Mouse (Mus musculus): ENCODE results near the gene Cd55. TPM values are rescaled to one million over a fixed set of nuclear protein-coding genes. Genes with fewer than 3 reads are reported as not detected.

The Cd55 gene
- total and polyA plus RNA-seq, 2 experiments from 2014 or later = 12.3 to 21.3 TPM

GRCm38 (mm10) chr1:130499962-130500361 lies 37.4 kb upstream of the Cd55 start:
- no peak overlapping the region for H3K4me2 ChIP-seq (ENCODE audit: low read depth, low read length, poor library complexity, severe bottlenecking)
- H3K4me1 ChIP-seq (ENCODE audit: insufficient read depth, low read length) = no peaks in the 10 kb centered on the region
- no peak overlapping the region for H3K4me3 ChIP-seq (ENCODE audit: low read depth, low read length)
- TF ChIP-seq CTCF (IDR thresholded peaks at IDR 0.05) = no peak
- ATAC-seq (ENCODE audit: low FRiP score) (no peak), DNase-seq (ENCODE audit: low spot score) (no peak)
- 72% methylated on average over 2 of the region's 2 CpGs for WGBS
- H3K27me3 ChIP-seq (ENCODE audit: insufficient read depth, low read length) = no peaks in the 10 kb centered on the region
- no peak overlapping the region for H3K9ac ChIP-seq (replicated peaks; ENCODE audit: low read length, poor library complexity, severe bottlenecking)
- no peaks in the 10 kb centered on the region for H3K36me3 ChIP-seq (ENCODE audit: insufficient read depth, low read length)
- no peaks in the 10 kb centered on the region for H3K9me3 ChIP-seq (ENCODE audit: low read length)
- no peak overlapping the region for H3K27ac ChIP-seq (ENCODE audit: low read depth, low read length)

- no peak for DNase-seq (ENCODE audit: low spot score)
- Histone ChIP-seq H3K9ac (replicated peaks; ENCODE audit: low read length, poor library complexity, severe bottlenecking) (no peak overlapping the region), H3K27me3 (ENCODE audit: insufficient read depth, low read length) (no peaks in the 10 kb centered on the region), H3K4me2 (ENCODE audit: low read depth, low read length, poor library complexity, severe bottlenecking) (no peak overlapping the region), H3K4me1 (ENCODE audit: insufficient read depth, low read length) (no peaks in the 10 kb centered on the region), H3K27ac (ENCODE audit: low read depth, low read length) (no peak overlapping the region), H3K9me3 (ENCODE audit: low read length) (no peaks in the 10 kb centered on the region), H3K36me3 (ENCODE audit: insufficient read depth, low read length) (no peaks in the 10 kb centered on the region), H3K4me3 (ENCODE audit: low read depth, low read length) (no peak overlapping the region)
- TF ChIP-seq CTCF (IDR thresholded peaks at IDR 0.05) = no peak
- ATAC-seq (ENCODE audit: low FRiP score) = no peak
Observed at GRCm38 (mm10) chr1:130498331-130498730, 35.8 kb upstream of the Cd55 start.

DNA sequence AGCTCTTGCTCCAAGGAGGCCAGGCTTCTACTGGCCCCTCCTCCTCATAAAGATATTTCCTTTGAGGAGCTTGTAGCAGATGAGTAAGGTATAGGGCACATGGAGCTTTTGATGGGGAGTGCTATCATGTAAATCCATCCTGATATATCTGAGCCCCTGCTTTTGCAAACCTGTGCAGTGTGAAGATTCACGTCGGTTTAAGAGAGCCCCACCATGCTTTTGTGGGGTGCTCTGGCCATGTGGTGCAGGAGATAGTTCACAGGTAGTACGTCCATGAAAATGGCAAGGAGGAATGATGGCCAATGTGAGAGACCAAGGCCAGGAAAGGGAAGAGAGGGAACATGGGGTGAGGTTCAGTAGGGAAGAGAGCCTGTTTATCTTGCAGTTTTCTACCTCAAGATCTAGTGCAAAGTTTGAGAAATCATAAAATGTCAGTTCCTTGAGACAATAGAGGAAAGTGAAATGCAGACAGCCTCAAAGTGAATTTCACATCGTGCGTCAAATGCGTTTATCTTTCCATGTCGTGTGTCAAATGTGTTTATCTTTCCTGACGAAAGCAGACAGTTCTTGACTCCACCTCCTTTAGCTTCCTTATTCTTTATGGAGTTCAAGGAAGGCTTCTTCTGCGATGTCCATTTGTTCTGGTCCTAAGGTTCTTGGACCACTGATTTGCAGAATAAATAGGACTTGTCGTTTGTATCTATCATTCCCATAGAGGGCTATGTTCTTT lies 24.4 kb upstream of the Cd55 start:
- Histone ChIP-seq H3K27ac (ENCODE audit: low read depth, low read length) (no peak overlapping the region), H3K4me2 (ENCODE audit: low read depth, low read length, poor library complexity, severe bottlenecking) (no peak overlapping the region), H3K4me3 (ENCODE audit: low read depth, low read length) (no peak overlapping the region), H3K36me3 (ENCODE audit: insufficient read depth, low read length) (no peaks in the 10 kb centered on the region), H3K9ac (replicated peaks; ENCODE audit: low read length, poor library complexity, severe bottlenecking) (no peak overlapping the region), H3K4me1 (ENCODE audit: insufficient read depth, low read length) (no peaks in the 10 kb centered on the region), H3K27me3 (ENCODE audit: insufficient read depth, low read length) (no peaks in the 10 kb centered on the region), H3K9me3 (ENCODE audit: low read length) (peaks cover 3% of the 10 kb centered on the region; the same call in 1 of the 2 replicates)
- WGBS = 83% methylated on average over 10 of the region's 10 CpGs
- no peak for TF ChIP-seq CTCF (IDR thresholded peaks at IDR 0.05)
- DNase-seq (ENCODE audit: low spot score) (no peak), ATAC-seq (ENCODE audit: low FRiP score) (no peak)

DNA sequence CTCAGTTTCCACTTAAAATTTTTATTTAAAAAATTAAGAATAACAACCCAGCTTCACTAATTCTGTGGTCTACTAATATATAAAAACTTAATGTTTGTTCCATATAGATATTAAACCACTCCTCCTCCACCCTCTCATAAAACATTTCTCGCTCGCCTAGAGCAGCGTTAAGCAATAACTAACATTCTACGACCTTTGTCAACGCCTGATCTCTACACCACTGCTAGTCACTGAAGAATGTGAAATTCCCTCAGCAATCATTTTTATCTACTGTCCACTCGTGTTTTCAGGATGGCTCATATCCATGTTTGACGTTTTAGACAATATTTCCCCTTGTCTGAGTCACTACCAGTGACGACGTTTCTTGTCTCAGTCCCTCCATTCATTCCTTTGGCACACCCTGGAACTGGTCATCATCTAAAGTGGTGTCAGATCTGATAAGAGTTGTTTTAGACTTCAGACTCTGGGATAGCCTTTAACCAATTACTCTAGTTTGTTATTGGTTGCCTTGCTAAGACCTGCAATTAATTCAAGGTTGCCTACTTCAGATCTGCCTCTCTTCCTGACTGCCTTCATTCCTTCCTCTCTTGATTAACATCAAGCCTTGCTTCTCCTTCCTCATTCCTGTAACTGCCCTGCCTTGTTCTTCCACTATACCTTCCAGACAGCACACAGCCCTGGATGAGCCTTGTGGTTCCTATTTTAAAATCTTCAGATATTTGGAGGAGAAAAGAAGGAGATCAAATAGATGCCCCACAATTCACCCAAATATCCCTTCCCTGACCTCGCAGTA lies 23.5 kb upstream of the Cd55 start:
- H3K4me2 ChIP-seq (ENCODE audit: low read depth, low read length, poor library complexity, severe bottlenecking) = no peak overlapping the region
- no peak for ATAC-seq (ENCODE audit: low FRiP score)
- H3K9ac ChIP-seq (replicated peaks; ENCODE audit: low read length, poor library complexity, severe bottlenecking) = no peak overlapping the region
- H3K4me1 ChIP-seq (ENCODE audit: insufficient read depth, low read length) = no peaks in the 10 kb centered on the region
- no peaks in the 10 kb centered on the region for H3K27me3 ChIP-seq (ENCODE audit: insufficient read depth, low read length)
- no peak for TF ChIP-seq CTCF (IDR thresholded peaks at IDR 0.05)
- no peak for DNase-seq (ENCODE audit: low spot score)
- no peaks in the 10 kb centered on the region for H3K36me3 ChIP-seq (ENCODE audit: insufficient read depth, low read length)
- H3K27ac ChIP-seq (ENCODE audit: low read depth, low read length) = no peak overlapping the region
- H3K9me3 ChIP-seq (ENCODE audit: low read length) = peaks cover 3% of the 10 kb centered on the region; the same call in 1 of the 2 replicates
- 91% methylated on average over 10 of the region's 10 CpGs for WGBS
- H3K4me3 ChIP-seq (ENCODE audit: low read depth, low read length) = no peak overlapping the region

- H3K27me3 ChIP-seq (ENCODE audit: insufficient read depth, low read length) = no peaks in the 10 kb centered on the region
- H3K9ac ChIP-seq (replicated peaks; ENCODE audit: low read length, poor library complexity, severe bottlenecking) = no peak overlapping the region
- no peak overlapping the region for H3K4me3 ChIP-seq (ENCODE audit: low read depth, low read length)
- peaks cover 3% of the 10 kb centered on the region; the same call in 1 of the 2 replicates for H3K9me3 ChIP-seq (ENCODE audit: low read length)
- WGBS = 76% methylated on average over 2 of the region's 2 CpGs
- ATAC-seq (ENCODE audit: low FRiP score) (no peak), DNase-seq (ENCODE audit: low spot score) (no peak)
- H3K36me3 ChIP-seq (ENCODE audit: insufficient read depth, low read length) = no peaks in the 10 kb centered on the region
- no peaks in the 10 kb centered on the region for H3K4me1 ChIP-seq (ENCODE audit: insufficient read depth, low read length)
- H3K27ac ChIP-seq (ENCODE audit: low read depth, low read length) = no peak overlapping the region
- no peak for TF ChIP-seq CTCF (IDR thresholded peaks at IDR 0.05)
- no peak overlapping the region for H3K4me2 ChIP-seq (ENCODE audit: low read depth, low read length, poor library complexity, severe bottlenecking)
Observed at GRCm38 (mm10) chr1:130485376-130485775, 22.8 kb upstream of the Cd55 start.

DNA sequence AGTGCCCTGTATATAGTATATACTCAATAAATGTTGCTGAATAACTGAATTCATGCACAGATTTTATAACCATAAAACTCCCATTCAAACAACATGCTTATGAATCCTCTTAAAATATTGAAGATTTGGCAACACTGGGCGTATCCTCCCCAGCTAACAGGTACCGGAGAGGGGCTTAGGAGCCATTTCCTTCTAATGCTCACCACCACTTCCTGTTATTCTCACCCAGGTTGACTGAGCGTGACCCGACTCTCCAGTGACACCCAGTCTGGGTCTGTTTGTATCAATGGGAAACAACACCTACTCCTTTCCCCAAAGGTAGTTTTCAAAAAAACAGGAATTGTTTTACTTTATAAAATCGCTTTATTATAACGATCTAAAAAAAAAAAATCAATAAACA lies 12.4 kb upstream of the Cd55 start:
- Histone ChIP-seq H3K4me2 (ENCODE audit: low read depth, low read length, poor library complexity, severe bottlenecking) (no peak overlapping the region), H3K4me1 (ENCODE audit: insufficient read depth, low read length) (no peaks in the 10 kb centered on the region), H3K4me3 (ENCODE audit: low read depth, low read length) (no peak overlapping the region), H3K27me3 (ENCODE audit: insufficient read depth, low read length) (no peaks in the 10 kb centered on the region), H3K9ac (replicated peaks; ENCODE audit: low read length, poor library complexity, severe bottlenecking) (no peak overlapping the region), H3K27ac (ENCODE audit: low read depth, low read length) (no peak overlapping the region), H3K9me3 (ENCODE audit: low read length) (no peaks in the 10 kb centered on the region), H3K36me3 (ENCODE audit: insufficient read depth, low read length) (no peaks in the 10 kb centered on the region)
- DNase-seq (ENCODE audit: low spot score) = no peak
- WGBS = 91% methylated on average over 6 of the region's 6 CpGs
- no peak for TF ChIP-seq CTCF (IDR thresholded peaks at IDR 0.05)
- no peak for ATAC-seq (ENCODE audit: low FRiP score)
